Mouse (Mus musculus) liver, embryonic 16.5 days (tissue): ENCODE measurements at regions not wholly inside any gene's neighbourhood (a gene's known extent, or its start where the extent isn't known, plus 50 kb on each side); places are given as distances from the start of the nearest gene placed in this dataset.

ENCODE experiments used
- ATAC-seq: fragments of 200-750 bp; cut with Nextera tagmentation; 2 replicates; pipeline ENCODE4 v1.8.0; 2017; ENCODE audit warnings: low read depth, mild to moderate bottlenecking, moderate number of reproducible peaks, moderate library complexity
- H3K27ac ChIP-seq: fragments of 300-500 bp; sonication (generic); 2 replicates; pipeline ENCODE4 v1.5.1; 2014; ENCODE audit warnings: mild to moderate bottlenecking, low read length
- H3K27me3 ChIP-seq: fragments of 300-500 bp; sonication (generic); 2 replicates; pipeline ENCODE4 v1.6.1; 2014; ENCODE audit warnings: low read depth, low read length, mixed read lengths; ENCODE audit not compliant: control insufficient read depth, insufficient read depth
- H3K36me3 ChIP-seq: fragments of 300-500 bp; sonication (generic); 2 replicates; pipeline ENCODE4 v1.6.1; 2014; ENCODE audit warnings: mild to moderate bottlenecking; ENCODE audit not compliant: control insufficient read depth, insufficient read depth
- H3K4me1 ChIP-seq: fragments of 300-500 bp; sonication (generic); 2 replicates; pipeline ENCODE4 v1.6.1; 2014; ENCODE audit warnings: low read depth, low read length, mixed read lengths; ENCODE audit not compliant: control insufficient read depth
- H3K4me2 ChIP-seq: fragments of 300-500 bp; sonication (generic); 2 replicates; pipeline ENCODE4 v1.6.1; 2014; ENCODE audit warnings: low read depth, low read length, mixed read lengths
- H3K4me3 ChIP-seq: fragments of 300-500 bp; sonication (generic); 2 replicates; pipeline ENCODE4 v1.5.1; 2014; ENCODE audit warnings: low read depth, mild to moderate bottlenecking, low read length
- H3K9ac ChIP-seq: fragments of 300-500 bp; sonication (generic); 2 replicates; pipeline ENCODE4 v1.6.1; 2014; ENCODE audit warnings: low read depth, low read length
- H3K9me3 ChIP-seq: fragments of 300-500 bp; sonication (generic); replicated peaks from 2 replicates; pipeline ENCODE4 v1.6.1; 2016; ENCODE audit warnings: low read length; ENCODE audit not compliant: control insufficient read depth
- WGBS: fragments of 180-500 bp; shearing (Covaris S2); extraction: QIAGEN DNeasy Blood & Tissue Kit; methylation state at CpG from one replicate; pipeline ENCODE4 v1.1.7; 2014; ENCODE audit not compliant: insufficient replicate concordance; 5-methylcytosine and 5-hydroxymethylcytosine counted together

DNA sequence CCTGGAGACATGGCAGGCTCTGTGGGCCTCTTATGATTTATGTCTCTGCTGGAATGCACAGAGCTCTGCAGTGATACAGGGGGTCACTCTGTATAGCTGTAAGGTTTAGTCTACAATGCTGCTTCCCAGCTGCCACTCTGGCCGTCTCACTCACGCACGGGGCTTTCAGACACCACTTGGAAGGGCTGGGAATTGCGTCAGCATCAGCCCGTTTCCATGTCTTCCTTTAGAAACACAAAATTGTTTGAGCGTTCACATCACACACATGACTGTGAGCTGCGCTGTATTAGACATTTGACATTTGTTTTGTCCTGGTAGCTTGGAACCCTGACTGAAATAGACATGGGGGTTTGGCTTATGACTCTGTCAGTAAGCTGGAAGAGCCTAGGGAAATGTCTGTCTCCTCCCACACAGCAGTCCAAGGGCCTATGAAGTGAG lies 90.5 kb upstream of the Rbms3 start:
- 71% methylated on average over 7 of the region's 7 CpGs for WGBS
- Histone ChIP-seq H3K4me1 (no peaks in the 10 kb centered on the region), H3K9me3 (no peaks in the 10 kb centered on the region; the same call in 1 of the 2 replicates), H3K4me3 (no peak overlapping the region), H3K36me3 (no peaks in the 10 kb centered on the region), H3K27me3 (no peaks in the 10 kb centered on the region), H3K9ac (no peak overlapping the region), H3K4me2 (no peak overlapping the region), H3K27ac (no peak overlapping the region)
- no peak for ATAC-seq

- Histone ChIP-seq H3K4me1 (no peaks in the 10 kb centered on the region), H3K27ac (no peak overlapping the region), H3K4me2 (no peak overlapping the region), H3K27me3 (no peaks in the 10 kb centered on the region), H3K9me3 (no peaks in the 10 kb centered on the region), H3K9ac (no peak overlapping the region), H3K36me3 (no peaks in the 10 kb centered on the region), H3K4me3 (no peak overlapping the region)
- no peak for ATAC-seq
- 49% methylated on average over 4 of the region's 4 CpGs for WGBS
These were observed 87.6 kb upstream of the Rbms3 start for GRCm38 (mm10) chr9:117717346-117717745.

DNA sequence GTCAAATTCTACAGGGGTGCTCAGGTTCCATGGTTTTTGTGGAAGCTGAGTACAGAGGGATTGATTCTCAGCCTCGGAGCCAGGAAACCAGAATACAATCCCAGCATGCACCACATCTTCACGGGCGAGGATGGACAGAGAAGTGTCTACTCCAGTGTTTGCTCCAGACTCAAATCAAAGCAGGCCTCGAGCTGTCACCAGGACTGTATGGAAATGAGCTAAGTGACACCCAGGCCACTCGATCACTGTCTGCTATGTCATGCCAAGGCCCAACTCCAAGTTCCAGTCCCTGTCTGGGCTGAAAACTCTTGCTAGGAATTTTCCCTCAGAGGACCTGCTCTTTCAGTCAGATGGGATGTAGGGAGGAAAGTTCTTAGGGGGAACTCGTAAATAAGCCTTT lies 86.8 kb upstream of the Rbms3 start:
- WGBS, result 55% methylated on average over 6 of the region's 6 CpGs
- H3K4me1 ChIP-seq, result no peaks in the 10 kb centered on the region

GRCm38 (mm10) chr9:117714741-117715675 lies 85.3 kb upstream of the Rbms3 start:
- H3K9ac ChIP-seq, result no peak overlapping the region
- no peak overlapping the region for H3K4me3 ChIP-seq
- no peaks in the 10 kb centered on the region for H3K27me3 ChIP-seq
- no peak for ATAC-seq
- H3K9me3 ChIP-seq, result no peaks in the 10 kb centered on the region
- no peak overlapping the region for H3K4me2 ChIP-seq
- WGBS, result 58% methylated on average over 13 of the region's 13 CpGs
- no peaks in the 10 kb centered on the region for H3K36me3 ChIP-seq
- H3K4me1 ChIP-seq, result no peaks in the 10 kb centered on the region
- H3K27ac ChIP-seq, result no peak overlapping the region

More for the DNA sequence above, 86.8 kb upstream of the Rbms3 start:
- no peak overlapping the region for H3K4me2 ChIP-seq
- H3K27ac ChIP-seq, result no peak overlapping the region
- ATAC-seq, result no peak
- H3K9ac ChIP-seq, result no peak overlapping the region
- no peaks in the 10 kb centered on the region for H3K9me3 ChIP-seq
- H3K36me3 ChIP-seq, result no peaks in the 10 kb centered on the region
- no peaks in the 10 kb centered on the region for H3K27me3 ChIP-seq
- no peak overlapping the region for H3K4me3 ChIP-seq

GRCm38 (mm10) chr9:117713121-117713520 lies 83.4 kb upstream of the Rbms3 start:
- no peaks in the 10 kb centered on the region; the same call in 1 of the 2 replicates for H3K9me3 ChIP-seq
- H3K27ac ChIP-seq, result no peak overlapping the region
- WGBS, result 62% methylated on average over 4 of the region's 4 CpGs
- no peak overlapping the region for H3K9ac ChIP-seq
- H3K27me3 ChIP-seq, result no peaks in the 10 kb centered on the region
- H3K4me2 ChIP-seq, result no peak overlapping the region
- ATAC-seq, result no peak
- H3K4me1 ChIP-seq, result no peaks in the 10 kb centered on the region
- no peaks in the 10 kb centered on the region for H3K36me3 ChIP-seq
- no peak overlapping the region for H3K4me3 ChIP-seq

DNA sequence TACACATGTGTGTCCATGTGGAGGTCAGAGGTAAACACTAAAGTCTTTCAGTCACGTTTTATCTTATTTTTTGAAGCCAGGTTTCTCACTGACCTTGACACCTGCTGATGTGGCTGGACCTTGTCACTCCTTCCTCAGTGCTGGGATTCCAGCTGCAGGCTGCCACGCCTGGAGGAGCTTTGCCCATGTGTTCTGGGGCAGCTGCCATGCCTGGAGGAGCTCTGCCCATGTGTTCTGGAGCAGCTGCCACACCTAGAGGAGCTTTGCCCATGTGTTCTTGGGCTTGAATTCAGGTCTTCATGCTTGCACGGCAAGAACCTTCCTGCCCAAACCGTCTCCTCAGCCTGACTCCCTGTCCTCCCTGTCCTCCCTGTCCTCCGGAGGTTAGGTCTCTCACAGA lies 82.1 kb upstream of the Rbms3 start:
- no peak for ATAC-seq
- Histone ChIP-seq H3K4me1 (no peaks in the 10 kb centered on the region), H3K9ac (no peak overlapping the region), H3K9me3 (no peaks in the 10 kb centered on the region; the same call in 1 of the 2 replicates), H3K36me3 (no peaks in the 10 kb centered on the region), H3K27ac (no peak overlapping the region), H3K27me3 (no peaks in the 10 kb centered on the region), H3K4me3 (no peak overlapping the region), H3K4me2 (no peak overlapping the region)
- 51% methylated on average over 5 of the region's 5 CpGs for WGBS

GRCm38 (mm10) chr9:117710966-117711365 lies 81.3 kb upstream of the Rbms3 start:
- Histone ChIP-seq H3K4me3 (no peak overlapping the region), H3K9ac (no peak overlapping the region), H3K27me3 (no peaks in the 10 kb centered on the region), H3K4me2 (no peak overlapping the region), H3K36me3 (no peaks in the 10 kb centered on the region), H3K9me3 (no peaks in the 10 kb centered on the region; the same call in 1 of the 2 replicates), H3K4me1 (no peaks in the 10 kb centered on the region), H3K27ac (no peak overlapping the region)
- 74% methylated on average over 9 of the region's 9 CpGs for WGBS
- no peak for ATAC-seq

- no peak for ATAC-seq
- H3K27me3 ChIP-seq, result no peaks in the 10 kb centered on the region
- H3K4me2 ChIP-seq, result no peak overlapping the region
- H3K4me1 ChIP-seq, result no peaks in the 10 kb centered on the region
- no peaks in the 10 kb centered on the region; the same call in 1 of the 2 replicates for H3K9me3 ChIP-seq
- H3K4me3 ChIP-seq, result no peak overlapping the region
- H3K9ac ChIP-seq, result no peak overlapping the region
- 72% methylated on average over 13 of the region's 13 CpGs for WGBS
- no peaks in the 10 kb centered on the region for H3K36me3 ChIP-seq
- H3K27ac ChIP-seq, result no peak overlapping the region
These were observed 80.0 kb upstream of the Rbms3 start for GRCm38 (mm10) chr9:117709677-117710076.

DNA sequence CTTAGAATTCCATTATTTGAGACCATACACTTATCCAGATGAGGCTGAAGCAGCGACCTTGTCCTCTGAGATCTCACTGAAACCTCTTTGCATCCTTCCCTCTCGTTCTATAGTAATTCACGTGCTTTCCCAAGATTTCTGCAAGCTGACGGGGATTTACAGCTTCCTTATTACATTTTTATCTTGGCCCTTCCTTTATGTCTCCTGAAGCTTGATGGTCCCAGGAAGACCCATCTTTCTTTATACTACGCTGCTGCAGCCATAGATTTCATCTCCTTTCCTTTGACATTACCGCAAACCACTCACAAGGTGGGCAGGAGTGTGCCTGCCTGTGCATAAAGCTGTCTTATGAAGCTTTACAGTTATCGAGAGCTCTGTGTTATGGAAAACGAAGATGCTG lies 63.3 kb upstream of the Rbms3 start:
- no peaks in the 10 kb centered on the region for H3K9me3 ChIP-seq
- H3K27ac ChIP-seq, result no peak overlapping the region
- ATAC-seq, result no peak
- no peaks in the 10 kb centered on the region for H3K36me3 ChIP-seq
- H3K4me2 ChIP-seq, result no peak overlapping the region
- no peaks in the 10 kb centered on the region for H3K4me1 ChIP-seq
- H3K27me3 ChIP-seq, result no peaks in the 10 kb centered on the region
- no peak overlapping the region for H3K9ac ChIP-seq
- H3K4me3 ChIP-seq, result no peak overlapping the region
- whole genome bisulfite sequencing, result 62% methylated on average over 8 of the region's 8 CpGs
